Mouse (Mus musculus): ENCODE results near the gene Pla2g3. TPM values are rescaled to one million over a fixed set of nuclear protein-coding genes. Genes with fewer than 3 reads are reported as not detected.

Gene Pla2g3
- polyA plus RNA-seq, 1 experiment from 2014 or later, result 0.22 TPM

- H3K4me2 ChIP-seq (replicated peaks), result no peak overlapping the region
- peaks cover 2% of the 10 kb centered on the region; the same call in 1 of the 2 replicates for H3K4me1 ChIP-seq
- no peaks in the 10 kb centered on the region for H3K27me3 ChIP-seq
- H3K9me3 ChIP-seq, result no peaks in the 10 kb centered on the region
- no peak overlapping the region for H3K9ac ChIP-seq
- H3K36me3 ChIP-seq, result peaks cover 17% of the 10 kb centered on the region
- ATAC-seq (ENCODE audit: low FRiP score, low read depth), result no peak
- H3K4me3 ChIP-seq, result no peak overlapping the region
- WGBS, result 78% methylated on average over 2 of the region's 2 CpGs
- no peak overlapping the region for H3K27ac ChIP-seq
Observed at GRCm38 (mm10) chr11:3459105-3459468, 29.0 kb upstream of the Pla2g3 start.

- no peak overlapping the region for H3K4me2 ChIP-seq (replicated peaks)
- H3K27ac ChIP-seq, result no peak overlapping the region
- ATAC-seq (ENCODE audit: low FRiP score, low read depth), result no peak
- H3K27me3 ChIP-seq, result no peaks in the 10 kb centered on the region
- H3K4me1 ChIP-seq, result peaks cover 2% of the 10 kb centered on the region; the same call in 1 of the 2 replicates
- H3K9me3 ChIP-seq, result no peaks in the 10 kb centered on the region
- WGBS, result 100% methylated on average over 1 of the region's 1 CpGs
- H3K9ac ChIP-seq, result no peak overlapping the region
- no peak overlapping the region for H3K4me3 ChIP-seq
- no peaks in the 10 kb centered on the region for H3K36me3 ChIP-seq
Observed at GRCm38 (mm10) chr11:3462846-3463245, 25.2 kb upstream of the Pla2g3 start.

GRCm38 (mm10) chr11:3471448-3471850, 16.6 kb upstream of the Pla2g3 start:
- H3K4me2 ChIP-seq (replicated peaks), result no peak overlapping the region
- ATAC-seq (ENCODE audit: low FRiP score, low read depth), result no peak
- H3K4me1 ChIP-seq, result no peaks in the 10 kb centered on the region
- no peaks in the 10 kb centered on the region for H3K9me3 ChIP-seq
- peak overlapping the region; percentile 31; the same call in 1 of the 2 replicates for H3K9ac ChIP-seq
- H3K27me3 ChIP-seq, result no peaks in the 10 kb centered on the region
- no peak overlapping the region for H3K27ac ChIP-seq
- WGBS, result 28% methylated on average over 11 of the region's 11 CpGs
- no peak overlapping the region for H3K4me3 ChIP-seq
- no peaks in the 10 kb centered on the region for H3K36me3 ChIP-seq

GRCm38 (mm10) chr11:3472484-3472883, 15.6 kb upstream of the Pla2g3 start:
- Histone ChIP-seq H3K4me3 (no peak overlapping the region), H3K4me1 (no peaks in the 10 kb centered on the region), H3K9ac (no peak overlapping the region), H3K27me3 (no peaks in the 10 kb centered on the region), H3K36me3 (no peaks in the 10 kb centered on the region), H3K9me3 (no peaks in the 10 kb centered on the region), H3K27ac (no peak overlapping the region), H3K4me2 (replicated peaks) (no peak overlapping the region)
- no peak for ATAC-seq (ENCODE audit: low FRiP score, low read depth)
- WGBS, result 27% methylated on average over 1 of the region's 1 CpGs

- H3K9me3 ChIP-seq, result no peaks in the 10 kb centered on the region
- WGBS, result 80% methylated on average over 7 of the region's 7 CpGs
Observed at GRCm38 (mm10) chr11:3474480-3475115, 13.5 kb upstream of the Pla2g3 start.

GRCm38 (mm10) chr11:3475489-3475888, 12.6 kb upstream of the Pla2g3 start:
- no peak for ATAC-seq (ENCODE audit: low FRiP score, low read depth)
- Histone ChIP-seq H3K27me3 (no peaks in the 10 kb centered on the region), H3K4me2 (replicated peaks) (no peak overlapping the region), H3K9me3 (no peaks in the 10 kb centered on the region), H3K36me3 (no peaks in the 10 kb centered on the region), H3K4me1 (peaks cover 5% of the 10 kb centered on the region; the same call in 1 of the 2 replicates), H3K27ac (no peak overlapping the region), H3K4me3 (no peak overlapping the region), H3K9ac (no peak overlapping the region)

More at GRCm38 (mm10) chr11:3474480-3475115, 13.5 kb upstream of the Pla2g3 start:
- Histone ChIP-seq H3K4me3 (no peak overlapping the region), H3K9ac (no peak overlapping the region), H3K36me3 (no peaks in the 10 kb centered on the region), H3K27me3 (no peaks in the 10 kb centered on the region), H3K4me1 (no peaks in the 10 kb centered on the region), H3K27ac (no peak overlapping the region), H3K4me2 (replicated peaks) (no peak overlapping the region)
- ATAC-seq (ENCODE audit: low FRiP score, low read depth), result no peak

- H3K4me2 ChIP-seq (replicated peaks), result no peak overlapping the region
- ATAC-seq (ENCODE audit: low FRiP score, low read depth), result no peak
- no peaks in the 10 kb centered on the region for H3K27me3 ChIP-seq
- no peaks in the 10 kb centered on the region for H3K36me3 ChIP-seq
- H3K4me1 ChIP-seq, result peaks cover 16% of the 10 kb centered on the region
- no peak overlapping the region for H3K27ac ChIP-seq
- no peak overlapping the region for H3K9ac ChIP-seq
- no peaks in the 10 kb centered on the region for H3K9me3 ChIP-seq
- no peak overlapping the region for H3K4me3 ChIP-seq
- 59% methylated on average over 11 of the region's 11 CpGs for WGBS
Observed at GRCm38 (mm10) chr11:3483980-3484642, 4.0 kb upstream of the Pla2g3 start.

- Histone ChIP-seq H3K9me3 (no peaks in the 10 kb centered on the region), H3K4me2 (replicated peaks) (no peak overlapping the region), H3K4me1 (peaks cover 9% of the 10 kb centered on the region; the same call in 1 of the 2 replicates), H3K27me3 (no peaks in the 10 kb centered on the region), H3K27ac (no peak overlapping the region), H3K9ac (no peak overlapping the region), H3K4me3 (no peak overlapping the region), H3K36me3 (no peaks in the 10 kb centered on the region)
- WGBS, result 77% methylated on average over 7 of the region's 7 CpGs
- no peak for ATAC-seq (ENCODE audit: low FRiP score, low read depth)
Observed at GRCm38 (mm10) chr11:3486349-3486748, 1.7 kb upstream of the Pla2g3 start.

GRCm38 (mm10) chr11:3489036-3489435, 952 bp downstream of the Pla2g3 start:
- no peak overlapping the region for H3K4me3 ChIP-seq
- H3K4me2 ChIP-seq (replicated peaks), result no peak overlapping the region
- H3K9me3 ChIP-seq, result no peaks in the 10 kb centered on the region
- H3K27me3 ChIP-seq, result no peaks in the 10 kb centered on the region
- H3K9ac ChIP-seq, result no peak overlapping the region
- H3K4me1 ChIP-seq, result peaks cover 5% of the 10 kb centered on the region; the same call in 1 of the 2 replicates
- no peak for ATAC-seq (ENCODE audit: low FRiP score, low read depth)
- no peaks in the 10 kb centered on the region for H3K36me3 ChIP-seq
- WGBS, result 73% methylated on average over 5 of the region's 5 CpGs
- H3K27ac ChIP-seq, result no peak overlapping the region

GRCm38 (mm10) chr11:3492748-3493147, 4.7 kb downstream of the Pla2g3 start:
- H3K4me3 ChIP-seq, result no peak overlapping the region
- no peaks in the 10 kb centered on the region for H3K9me3 ChIP-seq
- no peak for ATAC-seq (ENCODE audit: low FRiP score, low read depth)
- no peak overlapping the region for H3K27ac ChIP-seq
- H3K27me3 ChIP-seq, result no peaks in the 10 kb centered on the region
- WGBS, result 54% methylated on average over 4 of the region's 4 CpGs
- no peak overlapping the region for H3K9ac ChIP-seq
- H3K4me2 ChIP-seq (replicated peaks), result no peak overlapping the region
- no peaks in the 10 kb centered on the region for H3K36me3 ChIP-seq
- peaks cover 4% of the 10 kb centered on the region; the same call in 1 of the 2 replicates for H3K4me1 ChIP-seq

- no peak overlapping the region for H3K9ac ChIP-seq
- no peaks in the 10 kb centered on the region for H3K9me3 ChIP-seq
- 75% methylated on average over 17 of the region's 17 CpGs for WGBS
- H3K4me2 ChIP-seq (replicated peaks), result no peak overlapping the region
- ATAC-seq (ENCODE audit: low FRiP score, low read depth), result no peak
- no peak overlapping the region for H3K4me3 ChIP-seq
- no peaks in the 10 kb centered on the region for H3K4me1 ChIP-seq
- H3K27ac ChIP-seq, result no peak overlapping the region
- H3K36me3 ChIP-seq, result no peaks in the 10 kb centered on the region
- H3K27me3 ChIP-seq, result no peaks in the 10 kb centered on the region
Observed at GRCm38 (mm10) chr11:3494857-3495256, 6.8 kb downstream of the Pla2g3 start.

GRCm38 (mm10) chr11:3495496-3495895, 7.4 kb downstream of the Pla2g3 start:
- WGBS, result 86% methylated on average over 14 of the region's 14 CpGs
- no peaks in the 10 kb centered on the region for H3K9me3 ChIP-seq

GRCm38 (mm10) chr11:3496756-3497155, 8.7 kb downstream of the Pla2g3 start:
- no peaks in the 10 kb centered on the region for H3K9me3 ChIP-seq
- no peaks in the 10 kb centered on the region for H3K4me1 ChIP-seq
- 48% methylated on average over 5 of the region's 5 CpGs for WGBS
- H3K9ac ChIP-seq, result no peak overlapping the region
- H3K4me3 ChIP-seq, result no peak overlapping the region
- H3K27me3 ChIP-seq, result no peaks in the 10 kb centered on the region
- H3K36me3 ChIP-seq, result no peaks in the 10 kb centered on the region
- ATAC-seq (ENCODE audit: low FRiP score, low read depth), result no peak
- H3K27ac ChIP-seq, result no peak overlapping the region
- no peak overlapping the region for H3K4me2 ChIP-seq (replicated peaks)

More at GRCm38 (mm10) chr11:3495496-3495895, 7.4 kb downstream of the Pla2g3 start:
- Histone ChIP-seq H3K27me3 (no peaks in the 10 kb centered on the region), H3K27ac (no peak overlapping the region), H3K4me2 (replicated peaks) (no peak overlapping the region), H3K9ac (no peak overlapping the region), H3K4me1 (no peaks in the 10 kb centered on the region), H3K36me3 (no peaks in the 10 kb centered on the region), H3K4me3 (no peak overlapping the region)
- no peak for ATAC-seq (ENCODE audit: low FRiP score, low read depth)
